Comparison of ENCODE assay signal across 10 mouse cellular contexts in genomic region chr13:30198101-30198570, GRCm38 (mm10).
DNase-seq lines count a peak whose midpoint lies in the region; ATAC-seq and TF ChIP-seq lines count a peak whose summit lies in the region.
"Had no signal": no experiment of that assay in that cellular context is flagged by ENCODE, and none has a peak within 500 bp of the region (broad histone marks: within the 10 kb centered on the region; RNA-seq: fewer than 3 reads in every experiment).

No protein-coding gene starts in this region.

- TF ChIP-seq CTCF in kidney, adult 2 months (conservative IDR thresholded peaks at IDR 0.05; ENCODE audit: insufficient read depth, insufficient read length, low read depth, low read length): no peak
- TF ChIP-seq CTCF in midbrain, postnatal 0 days (IDR thresholded peaks at IDR 0.05): no peak

- no peaks in the 10 kb centered on the region for H3K36me3 ChIP-seq in kidney, adult 2 months (ENCODE audit: control insufficient read depth, insufficient read depth, low read length)
- no peaks in the 10 kb centered on the region for H3K36me3 ChIP-seq in midbrain, postnatal 0 days (ENCODE audit: insufficient read depth, low read length)
- no peaks in the 10 kb centered on the region for H3K36me3 ChIP-seq in kidney, embryonic 16.5 days (ENCODE audit: insufficient read depth, low read length)
- H3K36me3 ChIP-seq: G1E had no signal

- ATAC-seq in common myeloid progenitor, adult 5-6 weeks (replicated peaks; ENCODE audit: low read depth, poor library complexity, severe bottlenecking): peak; percentile 93
- peak; percentile 89 for ATAC-seq in megakaryocyte, adult 5-6 weeks (ENCODE audit: poor library complexity, severe bottlenecking)
- ATAC-seq in midbrain, postnatal 0 days (ENCODE audit: low FRiP score): no peak
- no peak for ATAC-seq in kidney, embryonic 16.5 days (ENCODE audit: low FRiP score, low TSS enrichment)

- H3K27ac ChIP-seq in kidney, adult 2 months (ENCODE audit: insufficient read depth, low read depth, low read length): no peak overlapping the region
- no peak overlapping the region for H3K27ac ChIP-seq in midbrain, postnatal 0 days (ENCODE audit: low read depth, low read length)
- H3K27ac ChIP-seq in kidney, embryonic 16.5 days (ENCODE audit: low read length): no peak overlapping the region

- no peaks in the 10 kb centered on the region for H3K4me1 ChIP-seq in kidney, adult 2 months (ENCODE audit: control insufficient read depth, insufficient read depth, low read length)
- no peaks in the 10 kb centered on the region for H3K4me1 ChIP-seq in midbrain, postnatal 0 days (ENCODE audit: insufficient read depth, low read length)
- peaks cover 12% of the 10 kb centered on the region; the same call in 1 of the 2 replicates for H3K4me1 ChIP-seq in kidney, embryonic 16.5 days (ENCODE audit: insufficient read depth, low read length)

- 78% methylated on average over 9 of the region's 9 CpGs for WGBS in kidney, adult 2 months
- 94% methylated on average over 9 of the region's 9 CpGs for WGBS in midbrain, postnatal 0 days
- 76% methylated on average over 9 of the region's 9 CpGs for WGBS in kidney, embryonic 16.5 days

- H3K4me3 ChIP-seq in kidney, adult 2 months (ENCODE audit: insufficient read depth, low read depth, low read length): no peak overlapping the region
- H3K4me3 ChIP-seq in midbrain, postnatal 0 days (ENCODE audit: low read depth, low read length): no peak overlapping the region
- H3K4me3 ChIP-seq in kidney, embryonic 16.5 days (ENCODE audit: low read length): no peak overlapping the region

- intact Hi-C loops in left cerebral cortex, postnatal 36 days (cut with DNase I): no loop called here

- TF ChIP-seq POLR2A in kidney, adult 2 months (IDR thresholded peaks at IDR 0.05; ENCODE audit: low read depth, low read length): no peak

- no peaks in the 10 kb centered on the region for H3K9me3 ChIP-seq in midbrain, postnatal 0 days (ENCODE audit: low read length)
- H3K9me3 ChIP-seq in kidney, embryonic 16.5 days (ENCODE audit: low read length): no peaks in the 10 kb centered on the region
- H3K9me3 ChIP-seq: G1E had no signal

- H3K9ac ChIP-seq in midbrain, postnatal 0 days (replicated peaks; ENCODE audit: low read length, poor library complexity, severe bottlenecking): no peak overlapping the region
- H3K9ac ChIP-seq in kidney, embryonic 16.5 days (replicated peaks; ENCODE audit: low read length): no peak overlapping the region

- DNase-seq in kidney, adult 2 months: peak; percentile 8
- DNase-seq in kidney, postnatal 4 days: no peak
- DNase-seq in thymus, postnatal 36 days: peak; percentile 14 to 43
- DNase-seq in left cerebral cortex, postnatal 36 days (ENCODE audit: low spot score in 2 of 2): no peak
- DNase-seq in midbrain, postnatal 0 days (ENCODE audit: low spot score): no peak
- DNase-seq: kidney, adult 9 months had no signal

- no peaks in the 10 kb centered on the region for H3K27me3 ChIP-seq in kidney, adult 2 months (replicated peaks; ENCODE audit: control insufficient read depth, insufficient read depth, low read length)
- H3K27me3 ChIP-seq in midbrain, postnatal 0 days (ENCODE audit: insufficient read depth, low read length): no peaks in the 10 kb centered on the region
- no peaks in the 10 kb centered on the region for H3K27me3 ChIP-seq in kidney, embryonic 16.5 days (ENCODE audit: insufficient read depth, low read length)

- no peak overlapping the region for H3K4me2 ChIP-seq in midbrain, postnatal 0 days (ENCODE audit: low read depth, low read length, poor library complexity, severe bottlenecking)
- no peak overlapping the region for H3K4me2 ChIP-seq in kidney, embryonic 16.5 days (replicated peaks; ENCODE audit: low read depth, low read length)

Comparison
In these comparisons a context has a peak if more than half of its experiments do, and no peak if none do; other contexts are left out.
1. DNase-seq: peak in kidney, adult 2 months (single experiment) and thymus, postnatal 36 days (2 of 2); none in kidney, postnatal 4 days (0 of 2), left cerebral cortex, postnatal 36 days (0 of 2) and midbrain, postnatal 0 days (single experiment).
2. ATAC-seq: peak in common myeloid progenitor, adult 5-6 weeks (single experiment) and megakaryocyte, adult 5-6 weeks (single experiment); none in midbrain, postnatal 0 days (single experiment) and kidney, embryonic 16.5 days (single experiment).